Mouse (Mus musculus) gastrocnemius, postnatal 4 days (tissue): ENCODE results near the gene Akt3. TPM values are rescaled to one million over a fixed set of nuclear protein-coding genes. Genes with fewer than 3 reads are reported as not detected.

Experiments
- DNase-seq, 2 experiments: peaks; one replicate each; pipeline ENCODE4 v3.0.0; 2021 to 2022; ENCODE audit warnings: low spot score in 2 of 2, mixed read lengths in 2 of 2
- total RNA-seq, 2 experiments: library from RNA; stranded (reverse); gene quantifications; 2 replicates each; pipeline ENCODE4 v1.2.3; 2021

Akt3 gene
- total RNA-seq, 2 experiments from 2014 or later: 28.9 to 36.5 TPM

DNA sequence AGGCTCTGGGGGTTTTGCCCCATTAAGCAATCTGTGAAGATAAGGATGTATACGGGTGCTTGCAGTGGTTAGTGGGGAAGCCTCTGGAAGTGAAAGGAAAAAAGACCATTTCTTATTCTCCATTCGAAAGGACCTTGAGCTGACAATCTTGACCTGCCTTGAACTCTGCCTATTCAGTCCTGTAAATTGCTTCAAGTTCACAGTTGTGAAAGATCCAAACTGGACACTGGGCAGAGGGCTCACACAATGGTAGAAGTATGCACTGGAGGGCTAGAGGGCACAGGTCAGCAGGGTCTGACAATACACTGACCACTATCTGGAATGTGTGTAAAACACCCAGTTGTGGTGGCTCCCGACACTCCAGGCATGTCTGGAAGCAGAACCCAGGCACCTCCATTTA is 245.2 kb downstream of the Akt3 start:
- DNase-seq: no peak

DNA sequence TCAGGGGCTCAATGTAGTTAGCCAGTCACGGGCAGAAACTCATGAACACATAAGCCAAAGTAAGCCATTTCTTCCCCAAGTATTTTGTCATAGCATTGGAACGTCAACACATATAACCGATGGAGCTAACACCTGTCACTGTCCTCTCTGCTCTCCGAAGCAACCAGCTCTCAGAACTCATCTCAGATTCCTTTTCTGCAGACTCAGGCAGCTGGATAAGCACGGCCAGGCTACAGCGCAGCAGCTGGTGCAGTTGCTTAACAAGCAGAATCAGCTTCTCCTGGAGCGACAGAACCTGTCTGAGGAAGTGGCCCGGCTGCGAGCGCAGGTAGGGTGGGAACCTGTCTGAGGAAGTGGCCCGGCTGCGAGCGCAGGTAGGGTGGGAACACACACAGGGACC is 246.3 kb downstream of the Akt3 start:
- no peak for DNase-seq

DNA sequence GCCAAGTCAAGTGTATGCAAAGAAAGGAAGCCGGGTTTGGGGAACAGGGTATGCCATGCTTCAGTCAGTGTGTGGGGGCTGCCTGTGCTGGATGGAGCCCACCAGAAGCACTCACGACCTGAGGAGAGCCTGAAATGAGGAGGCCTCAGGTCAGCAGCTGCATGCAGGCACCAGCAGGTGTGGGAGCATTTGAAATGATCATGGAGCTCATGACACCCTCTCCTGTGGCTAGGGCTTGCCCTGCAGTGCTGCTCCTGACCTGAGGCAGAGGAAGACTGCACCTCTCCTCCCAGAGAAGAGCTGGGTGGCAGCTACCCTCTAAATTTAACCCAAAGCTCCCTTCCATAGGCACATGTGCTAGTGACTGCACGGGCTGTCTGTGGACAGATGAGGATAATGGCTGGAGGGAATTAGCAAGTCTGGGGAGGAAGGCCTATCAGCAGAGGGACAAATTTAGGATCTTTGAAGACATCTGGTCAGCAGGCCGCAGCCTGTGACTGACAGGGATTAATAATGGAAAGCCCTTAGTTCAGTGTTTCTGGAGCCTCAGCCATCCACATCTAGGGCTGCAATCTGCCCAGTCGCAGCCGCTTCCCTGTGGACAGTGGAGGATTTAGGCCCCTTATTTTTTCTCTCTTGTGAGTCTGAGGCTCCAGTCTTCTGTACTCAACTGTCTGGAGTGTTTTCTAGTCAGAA is 247.2 kb downstream of the Akt3 start:
- DNase-seq: no peak

DNA sequence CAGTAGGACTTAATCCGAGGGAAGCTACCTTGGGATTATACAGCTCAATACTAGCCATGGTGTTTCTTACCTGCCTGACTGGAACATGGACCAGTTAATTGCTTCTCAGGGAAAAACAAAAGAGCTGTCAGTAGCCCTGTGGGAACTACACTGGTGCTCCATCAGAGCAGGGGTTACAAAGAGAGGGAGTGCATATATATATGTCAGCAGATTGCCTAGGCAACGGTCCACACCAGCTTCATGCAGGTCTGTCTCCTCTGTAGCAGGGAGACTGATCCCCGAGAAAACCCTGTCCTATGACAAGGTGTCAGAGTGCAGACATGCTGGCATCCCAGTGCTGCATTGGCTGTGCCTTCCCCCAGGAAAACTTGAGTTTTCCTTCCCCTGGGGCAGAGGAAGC is 248.0 kb downstream of the Akt3 start:
- no peak for DNase-seq

- no peak for DNase-seq
Measured at GRCm38 (mm10) chr1:177008777-177009176, 249.2 kb downstream of the Akt3 start.

DNA sequence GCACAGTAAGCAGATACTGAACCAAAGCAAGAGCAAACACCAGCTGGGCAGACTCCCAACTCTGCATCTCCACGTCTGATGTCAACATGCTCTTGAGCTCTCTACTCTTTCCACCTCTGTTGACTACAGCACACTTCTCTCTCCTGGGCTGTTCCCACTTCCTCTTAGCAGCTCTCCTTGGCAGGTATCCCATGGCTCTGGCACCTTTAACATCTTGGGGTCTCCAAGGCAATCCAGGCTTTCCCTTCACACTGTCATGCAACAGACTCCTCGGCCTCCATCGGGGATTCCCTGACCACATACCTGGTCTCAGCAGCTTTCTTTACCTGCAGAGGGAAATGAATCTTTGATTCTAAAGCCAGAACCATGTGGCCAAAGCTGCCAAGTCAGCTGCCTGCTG is 250.6 kb downstream of the Akt3 start:
- DNase-seq: no peak

GRCm38 (mm10) chr1:177004041-177004741 is 253.8 kb downstream of the Akt3 start:
- DNase-seq: no peak

- DNase-seq: no peak
Measured at GRCm38 (mm10) chr1:177002951-177003350, 255.1 kb downstream of the Akt3 start.

DNA sequence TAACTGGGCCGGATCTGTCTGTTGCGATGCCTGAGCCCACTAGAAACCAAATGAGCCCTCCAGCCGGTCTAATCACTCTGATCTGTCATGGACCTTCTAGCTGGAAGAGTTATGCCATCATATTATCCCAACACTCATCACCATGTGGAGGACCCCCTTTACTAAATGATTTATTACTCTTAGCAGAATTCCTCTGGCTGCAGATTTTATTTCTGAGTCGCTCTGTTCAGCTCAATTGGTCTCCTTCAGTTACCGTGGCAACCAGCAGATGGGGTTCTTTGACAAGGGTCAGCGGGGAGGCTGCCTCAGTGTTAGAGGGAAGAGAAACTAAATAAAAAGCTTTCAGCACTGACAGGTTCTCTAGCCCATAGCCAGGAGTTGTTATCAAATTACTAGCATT is 259.0 kb downstream of the Akt3 start:
- DNase-seq: no peak

DNA sequence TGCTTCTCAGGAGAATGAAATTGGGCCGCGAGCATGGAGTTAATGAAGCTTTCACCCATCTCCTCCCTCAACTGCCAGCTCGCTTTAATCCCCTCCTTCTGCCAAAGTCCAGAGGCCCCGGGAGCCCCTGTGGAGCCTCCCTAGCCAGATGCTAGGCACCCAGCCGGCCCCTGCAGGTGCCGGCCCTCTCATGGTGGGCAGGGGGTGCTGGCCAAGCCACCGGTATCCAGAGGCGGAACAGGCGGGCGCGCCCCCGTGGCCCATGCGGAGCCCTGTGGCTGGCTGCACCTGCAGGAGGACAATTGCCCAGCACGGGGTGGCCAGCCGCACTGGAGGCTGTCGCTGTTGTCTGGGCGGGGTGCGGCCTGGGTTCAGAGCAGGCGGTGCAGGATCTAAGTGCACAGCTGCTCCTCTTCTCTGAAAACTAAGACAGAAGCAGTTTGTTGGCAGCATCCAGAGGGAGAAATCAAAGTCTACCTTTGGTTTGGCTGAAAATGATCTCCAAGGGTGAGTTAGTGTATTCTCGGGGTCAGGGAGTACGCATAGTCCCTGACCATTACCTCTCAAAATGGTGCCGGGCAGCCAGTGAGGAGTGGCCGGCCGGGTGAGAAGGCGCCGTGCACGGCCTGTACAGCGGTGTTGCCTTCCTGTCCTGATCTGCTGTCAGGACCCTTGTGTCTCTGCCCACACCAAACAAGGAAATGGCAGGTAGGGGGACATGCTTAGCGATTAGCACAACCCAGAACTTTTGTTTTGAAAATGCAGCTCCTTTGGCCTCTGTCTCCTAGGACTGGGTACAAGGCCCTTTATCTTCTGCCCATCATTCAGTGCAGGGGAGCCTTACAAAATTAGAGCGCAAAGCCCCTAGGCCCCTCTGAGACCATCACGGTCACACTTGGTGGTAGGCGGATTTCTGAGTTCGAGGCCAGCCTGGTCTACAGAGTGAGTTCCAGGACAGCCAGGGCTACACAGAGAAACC is 260.0 kb downstream of the Akt3 start:
- DNase-seq: no peak

DNA sequence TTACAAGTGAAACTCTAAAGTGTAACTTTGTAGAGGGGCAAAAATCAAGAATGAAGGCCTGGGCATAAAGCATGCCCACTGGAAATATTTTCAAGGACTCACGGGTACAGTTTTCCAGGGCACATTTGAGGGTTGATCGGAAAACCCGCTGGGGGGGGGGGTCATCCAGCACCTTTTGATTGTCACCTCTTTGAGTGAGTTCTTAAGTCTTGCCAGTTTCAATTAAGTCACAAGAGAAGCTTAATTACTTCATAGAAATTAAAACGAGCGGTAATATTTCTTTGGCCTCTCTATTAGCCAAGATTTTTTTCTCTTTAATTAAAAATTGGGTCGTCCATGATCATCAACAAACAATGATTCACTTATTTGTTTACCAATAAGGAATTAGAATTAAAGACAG is 260.7 kb downstream of the Akt3 start:
- no peak for DNase-seq

DNA sequence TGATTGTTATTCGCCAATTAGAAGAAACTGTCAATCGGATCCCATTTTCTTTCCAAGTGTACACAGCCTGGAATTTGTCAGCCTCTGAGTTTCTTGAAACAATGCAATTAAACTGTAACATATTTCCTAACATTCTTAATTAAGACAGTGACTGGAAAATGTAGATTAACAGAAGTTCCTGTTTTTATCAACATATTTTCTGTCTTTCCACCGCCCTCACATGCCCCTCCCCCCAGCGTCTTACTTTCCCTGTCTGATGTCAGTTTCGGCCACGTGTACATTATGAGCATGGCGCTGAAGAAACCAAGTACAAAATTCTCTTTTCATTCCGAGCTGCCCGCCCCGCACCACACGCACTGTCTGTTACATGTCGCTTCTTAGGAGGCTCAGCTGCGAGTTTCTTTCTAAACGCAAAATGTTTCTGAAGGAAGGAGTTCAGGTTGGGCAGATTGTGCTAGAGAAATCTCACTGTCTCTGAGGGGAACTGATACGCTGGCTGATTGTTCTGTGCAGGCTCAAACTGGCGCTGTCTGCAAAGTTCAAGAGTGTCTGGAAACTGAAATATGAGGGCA is 261.3 kb downstream of the Akt3 start:
- no peak for DNase-seq

GRCm38 (mm10) chr1:176996166-176996565 is 261.8 kb downstream of the Akt3 start:
- DNase-seq: no peak

DNA sequence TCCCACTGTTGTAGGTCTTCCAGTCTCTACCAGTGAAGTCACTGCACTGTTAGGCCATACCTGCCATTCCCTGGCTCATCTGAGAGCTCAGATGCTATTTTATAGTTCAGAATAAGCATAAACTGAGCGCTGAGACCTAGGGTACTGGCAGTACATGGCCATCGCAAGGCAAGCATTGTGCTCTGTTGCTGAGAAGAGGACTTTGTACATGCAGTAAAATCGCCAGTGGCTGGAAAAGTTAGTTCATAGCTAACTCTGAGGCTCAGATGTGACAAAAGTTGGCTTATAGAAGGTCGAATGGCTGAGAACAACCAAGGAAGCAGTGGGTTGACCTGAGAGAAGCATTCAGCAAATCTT is 262.6 kb downstream of the Akt3 start:
- DNase-seq: no peak

DNA sequence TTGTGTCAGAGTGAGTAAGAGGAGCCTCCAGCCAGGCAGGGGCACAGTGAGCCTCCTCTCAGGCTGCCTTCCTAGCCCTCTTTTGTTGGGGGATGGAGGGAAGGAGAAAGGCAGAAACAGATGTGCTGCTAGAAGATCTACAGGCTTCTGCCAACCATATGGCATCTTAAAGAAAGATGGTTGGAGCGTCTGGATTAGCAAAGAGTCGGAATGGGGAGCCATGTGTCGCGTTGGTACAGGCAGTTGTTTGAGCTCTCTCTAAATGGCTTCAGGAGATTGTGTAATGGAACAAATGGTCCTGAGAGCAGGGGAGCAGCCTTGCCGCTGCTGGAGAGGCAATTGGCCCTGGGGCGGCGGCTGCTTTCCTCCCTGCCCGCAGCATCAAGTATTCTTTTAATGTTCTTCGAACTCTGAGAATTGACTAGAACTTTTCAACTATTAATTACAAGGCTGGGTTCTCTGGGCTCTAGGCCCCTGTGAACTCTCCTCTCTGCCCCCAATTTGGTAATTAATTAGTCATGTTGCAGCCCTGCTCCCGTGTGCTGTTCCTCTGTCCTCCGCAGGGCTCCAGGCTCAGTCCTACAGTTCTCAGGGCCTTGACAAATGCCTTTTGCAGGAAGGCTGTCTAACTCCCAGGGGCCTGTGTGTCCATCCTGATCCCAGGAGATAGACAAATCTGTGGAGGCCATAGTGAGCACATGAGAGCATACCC is 263.1 kb downstream of the Akt3 start:
- DNase-seq: no peak

- DNase-seq: no peak
Measured at GRCm38 (mm10) chr1:176994087-176994486, 263.9 kb downstream of the Akt3 start.

- no peak for DNase-seq
Measured at GRCm38 (mm10) chr1:176993141-176994010, 264.6 kb downstream of the Akt3 start.

DNA sequence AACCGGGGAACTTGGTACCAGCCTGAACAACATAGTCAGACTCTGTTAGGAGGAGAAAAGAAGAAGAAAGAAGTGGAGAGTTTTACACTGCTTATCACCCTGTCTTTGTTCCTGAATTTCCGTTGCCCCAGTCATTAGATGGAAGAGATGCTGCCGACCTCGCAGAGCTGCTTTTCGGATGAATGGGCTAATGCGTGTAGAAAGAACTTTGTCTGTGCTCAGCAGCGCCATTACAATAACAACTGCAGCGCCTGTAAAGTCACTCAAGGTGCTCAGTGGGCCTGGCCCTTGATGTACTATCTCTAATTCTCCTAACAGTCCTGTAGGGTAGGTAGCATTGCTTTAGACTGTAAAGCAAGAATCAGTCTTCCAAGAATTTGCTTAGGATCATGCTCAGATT is 265.5 kb downstream of the Akt3 start:
- no peak for DNase-seq

- no peak for DNase-seq
Measured at GRCm38 (mm10) chr1:176991473-176991872, 266.5 kb downstream of the Akt3 start.
